Mouse (Mus musculus): ENCODE data around the gene Slc4a1.

DNA sequence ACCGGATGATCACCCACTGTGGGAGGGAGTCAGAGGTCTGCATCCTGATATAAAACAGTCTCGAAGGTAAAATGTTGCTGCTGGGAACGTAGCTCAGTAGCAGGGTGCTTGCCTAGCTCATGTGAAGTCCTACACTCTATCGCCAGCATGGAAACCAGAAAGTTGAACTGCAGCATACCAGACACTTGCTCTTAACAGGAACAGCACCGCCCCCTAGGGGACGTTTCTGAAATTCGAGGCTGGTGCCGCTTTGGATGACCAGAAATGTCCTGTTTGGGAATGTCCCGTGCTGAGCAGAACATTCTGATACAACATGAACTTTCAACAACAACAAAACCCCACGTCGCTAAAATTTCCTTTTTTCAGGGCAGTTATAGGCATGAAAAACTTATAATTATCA lies 45.7 kb upstream of the Slc4a1 start:
- no peak for TF ChIP-seq POLR2A (IDR thresholded peaks at IDR 0.05; ENCODE audit: borderline replicate concordance, extremely low read depth, insufficient read depth, insufficient read length, poor library complexity, severe bottlenecking)
- peak; percentile 94 for TF ChIP-seq CTCF (IDR thresholded peaks at IDR 0.05; ENCODE audit: borderline replicate concordance, extremely low read depth, insufficient read depth, insufficient read length)

All from brain, embryonic 14.5 days (tissue).